Mouse (Mus musculus): ENCODE measurements around the gene Vav2. TPM values are rescaled to one million over a fixed set of nuclear protein-coding genes. Genes with fewer than 3 reads are reported as not detected.
A peak's percentile ranks its signal among the peaks of the same experiment; 100 is the strongest.

Gene Vav2
- total and polyA plus RNA-seq, 2 experiments from 2014 or later: 2.4 to 16.8 TPM

GRCm38 (mm10) chr2:27262984-27263383 lies 163.8 kb downstream of the Vav2 start:
- DNase-seq (ENCODE audit: low spot score) (no peak), ATAC-seq (ENCODE audit: insufficient read depth, low read depth) (no peak)
- Histone ChIP-seq H3K36me3 (replicated peaks; ENCODE audit: control insufficient read depth, insufficient read depth, low read length) (no peaks in the 10 kb centered on the region), H3K27me3 (ENCODE audit: control insufficient read depth, insufficient read depth, low read length) (no peaks in the 10 kb centered on the region), H3K4me3 (ENCODE audit: low read depth, low read length) (no peak overlapping the region), H3K4me2 (ENCODE audit: low read depth, low read length) (no peak overlapping the region), H3K27ac (ENCODE audit: low read depth) (no peak overlapping the region), H3K9me3 (replicated peaks; ENCODE audit: control insufficient read depth, low read length) (peaks cover 4% of the 10 kb centered on the region; the same call in 1 of the 2 replicates), H3K9ac (replicated peaks; ENCODE audit: low read depth, low read length) (no peak overlapping the region), H3K4me1 (ENCODE audit: control insufficient read depth, insufficient read depth) (peaks cover 3% of the 10 kb centered on the region)
- whole genome bisulfite sequencing: 69% methylated on average over 4 of the region's 4 CpGs
- TF ChIP-seq EP300 (IDR thresholded peaks at IDR 0.05; ENCODE audit: low read depth) (no peak), CTCF (IDR thresholded peaks at IDR 0.05; ENCODE audit: low read depth) (no peak)

- no peaks in the 10 kb centered on the region for H3K9me3 ChIP-seq (replicated peaks; ENCODE audit: control insufficient read depth, low read length)
- no peak overlapping the region for H3K9ac ChIP-seq (replicated peaks; ENCODE audit: low read depth, low read length)
- ATAC-seq (ENCODE audit: insufficient read depth, low read depth) (no peak), DNase-seq (ENCODE audit: low spot score) (no peak)
- H3K27ac ChIP-seq (ENCODE audit: low read depth): no peak overlapping the region
- H3K4me2 ChIP-seq (ENCODE audit: low read depth, low read length): no peak overlapping the region
- H3K27me3 ChIP-seq (ENCODE audit: control insufficient read depth, insufficient read depth, low read length): no peaks in the 10 kb centered on the region
- H3K4me3 ChIP-seq (ENCODE audit: low read depth, low read length): no peak overlapping the region
- H3K4me1 ChIP-seq (ENCODE audit: control insufficient read depth, insufficient read depth): peaks cover 13% of the 10 kb centered on the region
- H3K36me3 ChIP-seq (replicated peaks; ENCODE audit: control insufficient read depth, insufficient read depth, low read length): no peaks in the 10 kb centered on the region
- TF ChIP-seq CTCF (IDR thresholded peaks at IDR 0.05; ENCODE audit: low read depth): peak; percentile 19
- no peak for TF ChIP-seq EP300 (IDR thresholded peaks at IDR 0.05; ENCODE audit: low read depth)
Observed at GRCm38 (mm10) chr2:27251434-27251833, 175.4 kb downstream of the Vav2 start.

- H3K36me3 ChIP-seq (replicated peaks; ENCODE audit: control insufficient read depth, insufficient read depth, low read length): no peaks in the 10 kb centered on the region
- no peak within 1 kb of the TSS for H3K9ac ChIP-seq (replicated peaks; ENCODE audit: low read depth, low read length)
- peaks cover 17% of the 10 kb centered on the region for H3K4me1 ChIP-seq (ENCODE audit: control insufficient read depth, insufficient read depth)
- DNase-seq (ENCODE audit: low spot score): no peak
- 86% methylated on average over 2 of the region's 2 CpGs for WGBS
- TF ChIP-seq CTCF (IDR thresholded peaks at IDR 0.05; ENCODE audit: low read depth) (no peak), EP300 (IDR thresholded peaks at IDR 0.05; ENCODE audit: low read depth) (no peak)
- no peak for ATAC-seq (ENCODE audit: insufficient read depth, low read depth)
- H3K27ac ChIP-seq (ENCODE audit: low read depth): peak within 1 kb of the TSS; percentile 71
- H3K4me3 ChIP-seq (ENCODE audit: low read depth, low read length): peak within 1 kb of the TSS; percentile 17
- peak within 1 kb of the TSS; percentile 58 for H3K4me2 ChIP-seq (ENCODE audit: low read depth, low read length)
- no peaks in the 10 kb centered on the region for H3K9me3 ChIP-seq (replicated peaks; ENCODE audit: control insufficient read depth, low read length)
- no peaks in the 10 kb centered on the region for H3K27me3 ChIP-seq (ENCODE audit: control insufficient read depth, insufficient read depth, low read length)
Observed at GRCm38 (mm10) chr2:27248211-27248610, 178.6 kb downstream of the Vav2 start, which contains the start of gene Sardh. Sardh (minus strand) TSS chr2:27248337.

- peak overlapping the region; percentile 71 for H3K27ac ChIP-seq (ENCODE audit: low read depth)
- H3K27me3 ChIP-seq (ENCODE audit: control insufficient read depth, insufficient read depth, low read length): no peaks in the 10 kb centered on the region
- ATAC-seq (ENCODE audit: insufficient read depth, low read depth) (peak; percentile 71), DNase-seq (ENCODE audit: low spot score) (no peak)
- H3K4me2 ChIP-seq (ENCODE audit: low read depth, low read length): peak overlapping the region; percentile 58
- H3K4me1 ChIP-seq (ENCODE audit: control insufficient read depth, insufficient read depth): peaks cover 17% of the 10 kb centered on the region
- H3K9ac ChIP-seq (replicated peaks; ENCODE audit: low read depth, low read length): no peak overlapping the region
- TF ChIP-seq CTCF (IDR thresholded peaks at IDR 0.05; ENCODE audit: low read depth) (no peak), EP300 (IDR thresholded peaks at IDR 0.05; ENCODE audit: low read depth) (no peak)
- 18% methylated on average over 2 of the region's 2 CpGs for WGBS
- no peaks in the 10 kb centered on the region for H3K9me3 ChIP-seq (replicated peaks; ENCODE audit: control insufficient read depth, low read length)
- 0 out of 2 replicates have a peak, but pooled peaks cover 3% of the 10 kb centered on the region for H3K36me3 ChIP-seq (replicated peaks; ENCODE audit: control insufficient read depth, insufficient read depth, low read length)
- peak overlapping the region; percentile 17; the same call in 1 of the 2 replicates for H3K4me3 ChIP-seq (ENCODE audit: low read depth, low read length)
Observed at GRCm38 (mm10) chr2:27247487-27247863, 179.4 kb downstream of the Vav2 start.

- peak overlapping the region; percentile 53 for H3K9ac ChIP-seq (replicated peaks; ENCODE audit: low read depth, low read length)
- H3K4me3 ChIP-seq (ENCODE audit: low read depth, low read length): peak overlapping the region; percentile 17
- H3K4me1 ChIP-seq (ENCODE audit: control insufficient read depth, insufficient read depth): peaks cover 17% of the 10 kb centered on the region
- ATAC-seq (ENCODE audit: insufficient read depth, low read depth) (peak; percentile 93), DNase-seq (ENCODE audit: low spot score) (peak; percentile 93)
- H3K27ac ChIP-seq (ENCODE audit: low read depth): peak overlapping the region; percentile 71
- H3K27me3 ChIP-seq (ENCODE audit: control insufficient read depth, insufficient read depth, low read length): no peaks in the 10 kb centered on the region
- TF ChIP-seq CTCF (IDR thresholded peaks at IDR 0.05; ENCODE audit: low read depth): peak; percentile 19; the same call in 1 of the 2 replicates
- no peak for TF ChIP-seq EP300 (IDR thresholded peaks at IDR 0.05; ENCODE audit: low read depth)
- H3K4me2 ChIP-seq (ENCODE audit: low read depth, low read length): peak overlapping the region; percentile 58
- H3K9me3 ChIP-seq (replicated peaks; ENCODE audit: control insufficient read depth, low read length): no peaks in the 10 kb centered on the region
- WGBS: 13% methylated on average over 7 of the region's 7 CpGs
- H3K36me3 ChIP-seq (replicated peaks; ENCODE audit: control insufficient read depth, insufficient read depth, low read length): 0 out of 2 replicates have a peak, but pooled peaks cover 8% of the 10 kb centered on the region
Observed at GRCm38 (mm10) chr2:27246712-27247486, 179.9 kb downstream of the Vav2 start.
